Mouse (Mus musculus) kidney, adult 2 months (tissue): ENCODE measurements around the gene Med26. TPM values are rescaled to one million over a fixed set of nuclear protein-coding genes. Genes with fewer than 3 reads are reported as not detected.

ENCODE experiments used
- DNase-seq: peaks from one replicate; pipeline ENCODE4 v3.0.0; 2021
- H3K27ac ChIP-seq: fragments of 200-500 bp; 2 replicates; pipeline ENCODE4 v1.5.1; 2012; ENCODE audit warnings: low read depth, low read length, control low read depth, inconsistent platforms; ENCODE audit not compliant: insufficient read depth
- H3K27me3 ChIP-seq: fragments of 200-500 bp; replicated peaks from 2 replicates; pipeline ENCODE4 v1.6.1; 2012; ENCODE audit warnings: mild to moderate bottlenecking, moderate library complexity, low read length, inconsistent platforms; ENCODE audit not compliant: control insufficient read depth, insufficient read depth
- H3K36me3 ChIP-seq: fragments of 200-500 bp; 2 replicates; pipeline ENCODE4 v1.6.1; 2012; ENCODE audit warnings: mild to moderate bottlenecking, moderate library complexity, low read length, inconsistent platforms; ENCODE audit not compliant: control insufficient read depth, insufficient read depth
- H3K4me1 ChIP-seq: fragments of 200-500 bp; 2 replicates; pipeline ENCODE4 v1.6.1; 2011; ENCODE audit warnings: low read length; ENCODE audit not compliant: control insufficient read depth, insufficient read depth
- H3K4me3 ChIP-seq: fragments of 200-500 bp; 2 replicates; pipeline ENCODE4 v1.5.1; 2011; ENCODE audit warnings: mild to moderate bottlenecking, low read depth, low read length, control low read depth; ENCODE audit not compliant: insufficient read depth
- CTCF ChIP-seq: fragments of 200-500 bp; conservative IDR thresholded peaks from 2 replicates; pipeline ENCODE4 v1.5.1; 2011; ENCODE audit warnings: low read depth, mild to moderate bottlenecking, control low read depth, low read length, moderate library complexity, mixed read lengths; ENCODE audit not compliant: insufficient read depth, insufficient read length
- POLR2A ChIP-seq: fragments of 200-500 bp; IDR thresholded peaks from one replicate; pipeline ENCODE4 v1.6.1; 2011; ENCODE audit warnings: low read depth, low read length, control low read depth
- WGBS: fragments of 180-500 bp; shearing (Covaris S2); methylation state at CpG from one replicate; pipeline ENCODE4 v1.1.7; 2018; 5-methylcytosine and 5-hydroxymethylcytosine counted together
- polyA plus RNA-seq: library from polyadenylated mRNA; depleted of rRNA; stranded (reverse); fragments of >200 nt; gene quantifications from 2 replicates; pipeline ENCODE4 v1.2.3, GENCODE M21; 2012

Med26 gene
- polyA plus RNA-seq, 1 experiment, result 6.1 TPM

GRCm38 (mm10) chr8:72512648-72513047 lies 35.4 kb downstream of the Med26 start:
- WGBS, result 75% methylated on average over 1 of the region's 1 CpGs
- Histone ChIP-seq H3K36me3 (no peaks in the 10 kb centered on the region), H3K27ac (no peak overlapping the region)

DNA sequence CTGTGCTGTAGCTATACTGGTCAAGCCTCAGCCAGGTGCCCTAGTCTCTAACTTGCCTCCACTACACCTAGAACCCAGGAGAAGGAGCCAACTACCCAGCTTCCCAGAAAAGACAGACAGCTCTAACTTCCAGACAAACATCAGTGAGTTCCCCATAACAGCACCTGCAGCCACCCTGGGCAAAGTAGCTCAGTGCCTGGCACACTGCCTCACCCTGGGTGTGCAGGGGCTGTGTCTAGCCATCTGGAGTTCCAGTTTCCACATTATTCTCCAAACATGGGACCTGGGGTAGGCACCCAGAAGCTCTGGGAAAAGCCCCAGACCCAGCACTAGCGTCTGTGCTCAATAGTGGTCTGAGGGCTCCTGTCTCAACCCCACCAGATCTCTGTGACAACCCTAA lies 40.6 kb downstream of the Med26 start:
- DNase-seq, result no peak
- Histone ChIP-seq H3K27me3 (no peaks in the 10 kb centered on the region), H3K27ac (no peak overlapping the region), H3K4me3 (no peak overlapping the region), H3K4me1 (peaks cover 6% of the 10 kb centered on the region; the same call in 1 of the 2 replicates), H3K36me3 (no peaks in the 10 kb centered on the region)
- WGBS, result 84% methylated on average over 1 of the region's 1 CpGs
- TF ChIP-seq CTCF (no peak), POLR2A (no peak)

More at GRCm38 (mm10) chr8:72512648-72513047, 35.4 kb downstream of the Med26 start:
- DNase-seq, result no peak
- peaks cover 4% of the 10 kb centered on the region; the same call in 1 of the 2 replicates for H3K4me1 ChIP-seq
- H3K4me3 ChIP-seq, result no peak overlapping the region
- no peaks in the 10 kb centered on the region for H3K27me3 ChIP-seq
- TF ChIP-seq CTCF (no peak), POLR2A (no peak)

DNA sequence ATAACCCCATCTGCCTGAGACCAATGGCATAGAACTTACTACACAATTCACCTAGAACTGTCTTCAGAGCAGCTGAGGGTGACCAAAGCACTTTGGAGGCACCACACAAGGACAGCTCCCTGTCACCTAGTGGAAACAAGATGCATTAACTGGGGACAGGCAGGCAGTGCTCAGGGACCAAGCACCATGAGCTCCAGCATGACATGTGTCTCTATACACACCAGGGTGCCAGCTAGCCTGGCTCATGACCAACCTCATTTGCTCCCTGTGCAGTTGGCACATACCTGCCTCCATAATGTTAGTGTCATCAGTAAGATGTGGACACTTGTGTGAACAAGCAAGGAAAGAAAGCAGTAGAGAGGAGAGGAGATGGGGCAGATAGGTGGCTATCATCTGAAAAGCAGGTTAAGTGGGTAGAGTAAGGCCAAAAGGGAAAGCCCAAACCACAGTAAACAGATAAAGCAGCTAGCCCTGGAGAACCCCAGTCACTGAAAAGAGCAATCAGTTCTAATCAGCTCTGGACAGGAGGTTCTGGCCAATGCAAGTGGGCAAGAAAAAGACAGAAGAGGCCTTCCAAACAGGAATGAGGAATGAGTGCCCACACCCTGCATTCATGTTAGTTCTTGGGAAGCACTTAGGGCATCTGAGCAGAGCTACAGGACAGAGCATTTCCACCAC lies 43.3 kb downstream of the Med26 start:
- no peak overlapping the region for H3K27ac ChIP-seq
- peaks cover 2% of the 10 kb centered on the region; the same call in 1 of the 2 replicates for H3K4me1 ChIP-seq
- H3K4me3 ChIP-seq, result no peak overlapping the region
- TF ChIP-seq POLR2A, result no peak
- TF ChIP-seq CTCF, result no peak
- H3K36me3 ChIP-seq, result no peaks in the 10 kb centered on the region
- H3K27me3 ChIP-seq, result no peaks in the 10 kb centered on the region
- DNase-seq, result no peak

DNA sequence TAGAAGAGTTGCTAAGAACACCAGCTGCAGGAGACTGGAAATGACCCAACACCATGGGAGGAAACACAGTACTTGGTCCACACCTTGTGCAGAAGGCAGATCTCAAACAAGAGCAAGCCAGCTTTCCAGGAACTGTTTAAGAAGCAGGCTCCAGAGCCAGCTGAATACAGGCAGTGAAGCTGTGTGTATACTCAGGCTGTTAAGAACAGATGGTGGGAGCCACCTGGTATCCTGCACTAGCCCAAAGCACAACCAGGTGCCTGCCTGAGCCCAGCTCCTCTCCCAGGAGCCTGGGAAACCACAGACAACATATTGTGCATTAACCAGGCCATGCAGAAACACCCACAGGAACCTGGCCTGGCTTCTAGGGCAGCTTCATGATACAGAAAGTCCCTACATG lies 43.9 kb downstream of the Med26 start:
- TF ChIP-seq POLR2A (no peak), CTCF (no peak)
- DNase-seq, result no peak
- H3K27me3 ChIP-seq, result no peaks in the 10 kb centered on the region
- H3K4me3 ChIP-seq, result no peak overlapping the region
- H3K4me1 ChIP-seq, result peaks cover 2% of the 10 kb centered on the region; the same call in 1 of the 2 replicates
- no peak overlapping the region for H3K27ac ChIP-seq
- no peaks in the 10 kb centered on the region for H3K36me3 ChIP-seq

DNA sequence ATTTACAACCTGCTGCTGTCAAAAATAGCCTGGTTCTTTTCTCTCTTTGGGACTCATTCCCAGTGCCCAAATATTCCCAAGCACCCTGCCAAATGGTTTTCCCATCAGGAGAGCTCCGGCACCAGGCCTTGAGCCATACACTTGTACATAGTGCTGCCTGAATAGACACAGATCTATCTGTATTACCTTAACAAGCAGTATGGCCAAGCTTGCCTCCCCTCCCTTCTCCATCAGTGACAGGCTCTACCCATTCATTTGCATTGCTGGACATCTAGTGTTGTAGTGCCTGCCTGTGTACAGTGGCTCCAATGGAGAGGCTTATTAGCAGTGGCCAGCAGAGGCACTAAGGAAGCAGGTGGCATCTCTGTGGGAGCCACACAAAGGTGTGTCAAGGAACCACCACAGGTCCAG lies 47.5 kb downstream of the Med26 start:
- no peak for DNase-seq
- 87% methylated on average over 1 of the region's 1 CpGs for WGBS

GRCm38 (mm10) chr8:72499521-72500284 lies 48.4 kb downstream of the Med26 start:
- no peak overlapping the region for H3K27ac ChIP-seq
- peaks cover 2% of the 10 kb centered on the region; the same call in 1 of the 2 replicates for H3K4me1 ChIP-seq
- no peak for DNase-seq
- no peak overlapping the region for H3K4me3 ChIP-seq
- no peaks in the 10 kb centered on the region for H3K27me3 ChIP-seq
- TF ChIP-seq POLR2A (no peak), CTCF (no peak)
- WGBS, result 75% methylated on average over 2 of the region's 2 CpGs
- no peaks in the 10 kb centered on the region for H3K36me3 ChIP-seq

More for the DNA sequence above, 47.5 kb downstream of the Med26 start:
- TF ChIP-seq POLR2A (no peak), CTCF (no peak)
- no peaks in the 10 kb centered on the region for H3K36me3 ChIP-seq
- H3K4me1 ChIP-seq, result peaks cover 2% of the 10 kb centered on the region; the same call in 1 of the 2 replicates
- no peaks in the 10 kb centered on the region for H3K27me3 ChIP-seq
- no peak overlapping the region for H3K4me3 ChIP-seq
- H3K27ac ChIP-seq, result no peak overlapping the region

GRCm38 (mm10) chr8:72498527-72498926 lies 49.5 kb downstream of the Med26 start:
- TF ChIP-seq POLR2A (no peak), CTCF (no peak)
- H3K4me1 ChIP-seq, result peaks cover under 1% of the 10 kb centered on the region; the same call in 1 of the 2 replicates
- no peak overlapping the region for H3K27ac ChIP-seq
- DNase-seq, result no peak
- H3K4me3 ChIP-seq, result no peak overlapping the region
- H3K36me3 ChIP-seq, result no peaks in the 10 kb centered on the region
- no peaks in the 10 kb centered on the region for H3K27me3 ChIP-seq
- 80% methylated on average over 4 of the region's 4 CpGs for WGBS
